Mouse (Mus musculus): Measurements from ENCODE around the gene Lix1l.

DNA sequence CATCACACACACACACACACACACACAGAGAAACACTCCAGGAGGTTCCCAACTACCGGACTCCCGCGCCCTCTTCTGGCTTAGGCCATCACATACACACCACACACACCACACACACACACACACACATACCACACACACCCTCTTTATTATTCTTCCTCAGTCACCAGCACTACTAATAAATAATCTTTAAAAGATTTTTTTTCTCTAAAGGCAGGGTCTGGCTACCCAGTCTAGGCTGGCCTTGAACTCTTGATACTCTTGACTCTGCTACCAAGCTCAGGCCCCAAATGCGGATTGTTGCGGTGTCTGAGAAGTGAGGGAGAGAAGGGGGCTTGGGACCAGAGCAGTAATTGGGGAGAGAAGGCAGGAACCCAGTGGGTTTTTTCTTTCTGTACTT lies 6.1 kb upstream of the Lix1l start:
- TF ChIP-seq CTCF (IDR thresholded peaks at IDR 0.05; ENCODE audit: control insufficient read depth, insufficient read depth, insufficient read length) (no peak), MAX (IDR thresholded peaks at IDR 0.05) (no peak)
